Mouse (Mus musculus): ENCODE data around the gene Acr. TPM values are rescaled to one million over a fixed set of nuclear protein-coding genes. Genes with fewer than 3 reads are reported as not detected.
A peak's percentile ranks its signal among the peaks of the same experiment; 100 is the strongest.

Gene Acr
- polyA plus RNA-seq, 1 experiment from 2014 or later: not detected

DNA sequence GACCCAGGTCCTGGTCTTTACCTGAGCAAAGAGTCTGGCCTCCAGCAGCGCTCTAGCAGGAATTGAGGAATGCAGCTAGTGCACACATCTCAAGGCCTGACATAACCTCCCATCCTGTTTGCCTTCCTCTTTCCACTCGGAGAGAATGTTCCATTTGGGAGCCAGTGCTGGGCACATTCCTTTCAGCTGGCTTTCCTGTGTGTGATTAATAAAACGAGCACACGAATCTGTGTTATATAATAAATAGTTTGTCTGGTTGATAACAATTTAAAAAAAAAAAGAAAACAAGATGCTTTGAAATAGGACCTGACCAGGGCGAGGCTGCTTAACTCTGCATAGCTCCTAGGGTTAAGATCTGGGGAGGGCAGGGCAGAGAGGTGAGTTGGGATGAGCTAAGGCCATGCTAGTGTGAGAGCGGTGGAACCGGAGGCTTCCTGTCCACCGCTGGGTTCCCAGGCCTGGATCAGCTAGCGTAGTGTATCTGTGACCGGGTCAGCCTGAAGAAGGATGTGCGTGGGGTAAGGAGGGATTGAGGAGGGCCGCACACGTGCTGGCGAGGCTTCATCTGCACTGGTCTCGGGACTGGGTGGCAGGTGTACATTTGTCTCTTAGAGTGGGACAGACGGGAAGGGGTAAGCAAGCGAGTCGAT is 39.8 kb upstream of the Acr start:
- no peaks in the 10 kb centered on the region for H3K4me1 ChIP-seq (replicated peaks; ENCODE audit: control insufficient read depth, insufficient read depth)
- H3K9ac ChIP-seq (ENCODE audit: low read length): no peak overlapping the region
- 82% methylated on average over 18 of the region's 18 CpGs for WGBS
- ATAC-seq (ENCODE audit: low FRiP score, low TSS enrichment): no peak
- H3K27ac ChIP-seq (replicated peaks): no peak overlapping the region
- no peaks in the 10 kb centered on the region for H3K9me3 ChIP-seq (ENCODE audit: control insufficient read depth, low read length)
- H3K4me3 ChIP-seq (ENCODE audit: low read depth, low read length): no peak overlapping the region
- H3K27me3 ChIP-seq (ENCODE audit: control insufficient read depth, insufficient read depth, low read length): no peaks in the 10 kb centered on the region; the same call in 1 of the 2 replicates
- no peak for TF ChIP-seq CTCF (IDR thresholded peaks at IDR 0.05; ENCODE audit: low read depth)
- TF ChIP-seq EP300 (optimal IDR thresholded peaks at IDR 0.05): no peak
- no peak for DNase-seq (ENCODE audit: low spot score)
- H3K4me2 ChIP-seq (replicated peaks; ENCODE audit: low read depth): no peak overlapping the region
- H3K36me3 ChIP-seq (ENCODE audit: control insufficient read depth, insufficient read depth, low read length): no peaks in the 10 kb centered on the region

DNA sequence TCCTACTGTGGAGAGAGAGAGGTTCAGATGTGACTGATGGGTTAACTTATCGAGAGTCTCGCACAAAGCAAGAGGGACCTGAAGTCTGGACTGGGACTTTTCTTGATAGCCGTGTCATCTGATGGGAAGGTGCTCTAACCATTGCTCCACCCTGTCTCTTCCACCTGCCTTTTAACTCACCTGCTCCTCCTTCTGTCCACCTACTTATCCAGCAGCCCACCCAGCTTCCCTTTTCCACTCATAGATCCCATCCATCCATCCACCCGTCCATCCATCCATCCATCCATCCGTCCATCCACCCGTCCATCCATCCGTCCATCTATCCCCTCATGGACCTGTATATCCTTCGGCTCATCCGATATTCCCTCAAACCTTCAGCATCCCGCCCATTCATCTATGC is 39.2 kb upstream of the Acr start:
- Histone ChIP-seq H3K9ac (ENCODE audit: low read length) (no peak overlapping the region), H3K36me3 (ENCODE audit: control insufficient read depth, insufficient read depth, low read length) (no peaks in the 10 kb centered on the region), H3K9me3 (ENCODE audit: control insufficient read depth, low read length) (no peaks in the 10 kb centered on the region), H3K4me2 (replicated peaks; ENCODE audit: low read depth) (no peak overlapping the region), H3K27ac (replicated peaks) (no peak overlapping the region), H3K4me1 (replicated peaks; ENCODE audit: control insufficient read depth, insufficient read depth) (no peaks in the 10 kb centered on the region), H3K27me3 (ENCODE audit: control insufficient read depth, insufficient read depth, low read length) (no peaks in the 10 kb centered on the region; the same call in 1 of the 2 replicates), H3K4me3 (ENCODE audit: low read depth, low read length) (no peak overlapping the region)
- DNase-seq (ENCODE audit: low spot score): no peak
- no peak for ATAC-seq (ENCODE audit: low FRiP score, low TSS enrichment)
- TF ChIP-seq EP300 (optimal IDR thresholded peaks at IDR 0.05): no peak
- no peak for TF ChIP-seq CTCF (IDR thresholded peaks at IDR 0.05; ENCODE audit: low read depth)
- 95% methylated on average over 10 of the region's 10 CpGs for WGBS

DNA sequence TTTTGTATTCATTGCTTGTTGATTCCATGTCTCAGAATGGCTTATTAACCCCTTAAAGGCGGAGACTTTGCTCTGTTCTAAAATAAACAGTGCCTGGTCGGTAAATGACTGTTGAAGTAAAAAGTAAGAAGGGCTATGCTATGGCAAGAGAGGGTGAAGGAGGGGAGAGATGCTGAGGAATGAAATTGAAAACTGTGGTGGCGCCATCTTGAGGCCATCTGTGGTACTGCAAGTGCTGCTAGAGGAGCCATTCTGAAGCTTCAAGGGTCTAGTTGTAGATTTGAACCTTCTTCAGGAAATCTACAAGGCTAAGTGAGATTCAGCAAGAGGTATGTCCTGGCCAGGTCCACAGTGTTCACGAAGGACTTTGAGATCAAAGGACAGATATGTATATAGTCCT is 37.8 kb upstream of the Acr start:
- Histone ChIP-seq H3K9me3 (ENCODE audit: control insufficient read depth, low read length) (no peaks in the 10 kb centered on the region), H3K4me2 (replicated peaks; ENCODE audit: low read depth) (no peak overlapping the region), H3K27ac (replicated peaks) (no peak overlapping the region), H3K36me3 (ENCODE audit: control insufficient read depth, insufficient read depth, low read length) (no peaks in the 10 kb centered on the region), H3K4me3 (ENCODE audit: low read depth, low read length) (no peak overlapping the region), H3K9ac (ENCODE audit: low read length) (no peak overlapping the region), H3K27me3 (ENCODE audit: control insufficient read depth, insufficient read depth, low read length) (no peaks in the 10 kb centered on the region), H3K4me1 (replicated peaks; ENCODE audit: control insufficient read depth, insufficient read depth) (no peaks in the 10 kb centered on the region)
- TF ChIP-seq EP300 (optimal IDR thresholded peaks at IDR 0.05) (no peak), CTCF (IDR thresholded peaks at IDR 0.05; ENCODE audit: low read depth) (peak; percentile 92)
- no peak for ATAC-seq (ENCODE audit: low FRiP score, low TSS enrichment)
- WGBS: 12% methylated on average over 4 of the region's 4 CpGs
- peak; percentile 56 for DNase-seq (ENCODE audit: low spot score)

DNA sequence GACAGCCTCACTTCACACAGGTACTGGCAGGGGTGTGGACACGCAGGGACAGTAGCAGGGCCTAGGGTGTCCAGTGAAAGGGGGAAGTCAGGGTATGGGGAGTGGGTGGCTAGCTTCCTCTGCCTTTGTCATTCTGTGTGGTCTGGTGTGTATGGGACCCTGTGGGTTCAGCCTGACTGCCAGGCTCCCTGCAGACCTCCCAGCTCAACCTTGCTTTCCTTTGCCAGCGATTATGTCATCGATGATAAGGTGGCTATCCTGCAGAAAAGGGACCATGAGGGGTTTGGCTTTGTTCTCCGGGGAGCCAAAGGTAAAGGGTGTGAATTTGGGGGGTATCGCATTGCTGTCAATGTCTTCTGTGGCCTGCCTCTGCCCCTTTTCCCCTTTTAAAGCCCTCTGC is 36.7 kb upstream of the Acr start:
- DNase-seq (ENCODE audit: low spot score) (no peak), ATAC-seq (ENCODE audit: low FRiP score, low TSS enrichment) (no peak)
- H3K27ac ChIP-seq (replicated peaks): no peak overlapping the region
- no peaks in the 10 kb centered on the region for H3K27me3 ChIP-seq (ENCODE audit: control insufficient read depth, insufficient read depth, low read length)
- H3K4me1 ChIP-seq (replicated peaks; ENCODE audit: control insufficient read depth, insufficient read depth): no peaks in the 10 kb centered on the region
- H3K4me2 ChIP-seq (replicated peaks; ENCODE audit: low read depth): no peak overlapping the region
- TF ChIP-seq EP300 (optimal IDR thresholded peaks at IDR 0.05): no peak
- no peak for TF ChIP-seq CTCF (IDR thresholded peaks at IDR 0.05; ENCODE audit: low read depth)
- WGBS: 94% methylated on average over 5 of the region's 5 CpGs
- no peaks in the 10 kb centered on the region for H3K36me3 ChIP-seq (ENCODE audit: control insufficient read depth, insufficient read depth, low read length)
- no peaks in the 10 kb centered on the region for H3K9me3 ChIP-seq (ENCODE audit: control insufficient read depth, low read length)
- H3K9ac ChIP-seq (ENCODE audit: low read length): no peak overlapping the region
- H3K4me3 ChIP-seq (ENCODE audit: low read depth, low read length): no peak overlapping the region

DNA sequence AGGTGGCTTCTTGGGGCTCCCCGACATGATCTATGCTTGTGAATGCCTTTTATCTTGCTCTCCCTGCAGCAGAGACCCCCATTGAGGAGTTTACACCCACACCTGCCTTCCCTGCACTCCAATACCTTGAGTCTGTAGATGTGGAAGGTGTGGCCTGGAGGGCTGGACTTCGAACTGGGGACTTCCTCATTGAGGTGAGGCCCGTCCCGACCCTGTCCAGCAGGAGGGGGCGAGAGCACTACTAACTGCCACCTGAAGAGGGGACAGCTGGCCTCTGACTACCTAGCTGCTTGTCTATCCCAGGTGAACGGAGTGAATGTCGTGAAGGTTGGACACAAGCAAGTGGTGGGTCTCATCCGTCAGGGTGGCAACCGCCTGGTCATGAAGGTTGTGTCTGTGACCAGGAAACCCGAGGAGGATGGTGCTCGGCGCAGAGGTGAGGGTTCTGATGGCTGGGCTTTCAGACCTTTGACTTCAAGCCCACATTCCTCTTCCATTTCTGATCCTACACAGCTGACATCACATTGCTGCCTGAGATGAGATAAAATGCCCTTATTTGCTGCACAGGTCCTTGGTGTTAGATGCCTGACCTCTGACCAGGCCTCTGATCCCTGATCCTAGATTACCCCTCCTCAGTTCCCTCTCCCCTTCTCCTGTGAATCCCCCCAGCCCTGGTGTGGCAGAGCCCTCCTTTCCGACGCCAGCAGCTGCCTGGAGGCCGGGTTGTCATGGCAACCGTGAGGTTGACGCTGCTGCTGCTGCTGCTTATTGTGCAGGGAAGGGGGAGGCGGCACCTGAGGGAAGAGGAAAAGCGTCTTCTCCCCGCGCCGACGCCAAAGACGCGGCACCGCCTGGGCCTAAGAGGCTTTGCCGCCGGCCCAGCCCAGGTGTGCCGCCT is 35.9 kb upstream of the Acr start:
- peak; percentile 11; the same call in 1 of the 2 replicates for ATAC-seq (ENCODE audit: low FRiP score, low TSS enrichment)
- peak; percentile 29 for DNase-seq (ENCODE audit: low spot score)

More for the DNA sequence above, 35.9 kb upstream of the Acr start:
- H3K27me3 ChIP-seq (ENCODE audit: control insufficient read depth, insufficient read depth, low read length): no peaks in the 10 kb centered on the region
- no peaks in the 10 kb centered on the region for H3K9me3 ChIP-seq (ENCODE audit: control insufficient read depth, low read length)
- TF ChIP-seq EP300 (optimal IDR thresholded peaks at IDR 0.05): no peak
- TF ChIP-seq CTCF (IDR thresholded peaks at IDR 0.05; ENCODE audit: low read depth): no peak
- 43% methylated on average over 29 of the region's 29 CpGs for WGBS
- H3K27ac ChIP-seq (replicated peaks): no peak overlapping the region
- no peak overlapping the region for H3K9ac ChIP-seq (ENCODE audit: low read length)
- H3K4me1 ChIP-seq (replicated peaks; ENCODE audit: control insufficient read depth, insufficient read depth): no peaks in the 10 kb centered on the region
- H3K4me2 ChIP-seq (replicated peaks; ENCODE audit: low read depth): no peak overlapping the region
- H3K4me3 ChIP-seq (ENCODE audit: low read depth, low read length): no peak overlapping the region
- no peaks in the 10 kb centered on the region for H3K36me3 ChIP-seq (ENCODE audit: control insufficient read depth, insufficient read depth, low read length)
